Mouse (Mus musculus) forebrain, embryonic 14.5 days (tissue): ENCODE results near the gene Aak1. TPM values are rescaled to one million over a fixed set of nuclear protein-coding genes. Genes with fewer than 3 reads are reported as not detected.

ENCODE experiments used
- ATAC-seq: fragments of 200-750 bp; cut with Nextera tagmentation; 2 replicates; pipeline ENCODE4 v1.8.0; 2017; ENCODE audit warnings: mild to moderate bottlenecking, moderate library complexity
- DNase-seq: peaks from one replicate; pipeline ENCODE4 v3.0.0-alpha.2; 2015; ENCODE audit warnings: low spot score
- H3K27ac ChIP-seq: fragments of 300-500 bp; sonication (generic); 2 replicates; pipeline ENCODE4 v1.5.1; 2014; ENCODE audit warnings: low read depth, mild to moderate bottlenecking, control low read depth, low read length, moderate library complexity
- H3K27me3 ChIP-seq: fragments of 300-500 bp; sonication (generic); replicated peaks from 2 replicates; pipeline ENCODE4 v1.6.1; 2014; ENCODE audit warnings: low read length, control low read depth, mixed read lengths; ENCODE audit not compliant: control insufficient read depth, insufficient read depth
- H3K36me3 ChIP-seq: fragments of 300-500 bp; sonication (generic); 2 replicates; pipeline ENCODE4 v1.6.1; 2014; ENCODE audit warnings: low read length, control low read depth; ENCODE audit not compliant: control insufficient read depth, insufficient read depth
- H3K4me1 ChIP-seq: fragments of 300-500 bp; sonication (generic); 2 replicates; pipeline ENCODE4 v1.6.1; 2014; ENCODE audit warnings: antibody characterized with exemption, low read length, control low read depth; ENCODE audit not compliant: control insufficient read depth, insufficient read depth
- H3K4me2 ChIP-seq: fragments of 300-500 bp; sonication (generic); 2 replicates; pipeline ENCODE4 v1.6.1; 2014; ENCODE audit warnings: mild to moderate bottlenecking, control low read depth, low read length
- H3K4me3 ChIP-seq: fragments of 300-500 bp; sonication (generic); 2 replicates; pipeline ENCODE4 v1.5.1; 2014; ENCODE audit warnings: low read depth, low read length, control low read depth
- H3K9ac ChIP-seq: fragments of 300-500 bp; sonication (generic); 2 replicates; pipeline ENCODE4 v1.6.1; 2014; ENCODE audit warnings: mild to moderate bottlenecking, low read length, control low read depth, moderate library complexity
- H3K9me3 ChIP-seq: fragments of 300-500 bp; sonication (generic); replicated peaks from 2 replicates; pipeline ENCODE4 v1.6.1; 2016; ENCODE audit warnings: low read length, control low read depth, mixed read lengths; ENCODE audit not compliant: control insufficient read depth
- WGBS: fragments of 180-500 bp; shearing (Covaris S2); extraction: QIAGEN DNeasy Blood & Tissue Kit; methylation state at CpG from one replicate; pipeline ENCODE4 v1.1.7; 2014; 5-methylcytosine and 5-hydroxymethylcytosine counted together
- polyA plus RNA-seq: library from polyadenylated mRNA; unstranded; fragments of >200 nt; fragmentation: Nextera tagmentation; extraction: Ambion mirVana; gene quantifications from 2 replicates; pipeline ENCODE4 v1.2.1, GENCODE M21; 2014

Aak1 gene
- polyA plus RNA-seq, 1 experiment from 2014 or later = 23.5 TPM

GRCm38 (mm10) chr6:86950141-86950540, 100.8 kb downstream of the Aak1 start:
- H3K27me3 ChIP-seq = no peaks in the 10 kb centered on the region
- no peaks in the 10 kb centered on the region for H3K9me3 ChIP-seq
- H3K9ac ChIP-seq = no peak overlapping the region
- H3K27ac ChIP-seq = no peak overlapping the region
- H3K4me3 ChIP-seq = no peak overlapping the region
- 74% methylated on average over 1 of the region's 1 CpGs for WGBS
- DNase-seq (no peak), ATAC-seq (no peak)
- H3K36me3 ChIP-seq = peaks cover 39% of the 10 kb centered on the region
- no peak overlapping the region for H3K4me2 ChIP-seq
- H3K4me1 ChIP-seq = no peaks in the 10 kb centered on the region

- ATAC-seq (no peak), DNase-seq (no peak)
- Histone ChIP-seq H3K4me1 (no peaks in the 10 kb centered on the region), H3K4me2 (no peak overlapping the region), H3K27ac (no peak overlapping the region), H3K36me3 (peaks cover 45% of the 10 kb centered on the region), H3K27me3 (no peaks in the 10 kb centered on the region), H3K9ac (no peak overlapping the region), H3K9me3 (no peaks in the 10 kb centered on the region), H3K4me3 (no peak overlapping the region)
- WGBS = 90% methylated on average over 1 of the region's 1 CpGs
These were observed 101.5 kb downstream of the Aak1 start for GRCm38 (mm10) chr6:86950733-86951255.

DNA sequence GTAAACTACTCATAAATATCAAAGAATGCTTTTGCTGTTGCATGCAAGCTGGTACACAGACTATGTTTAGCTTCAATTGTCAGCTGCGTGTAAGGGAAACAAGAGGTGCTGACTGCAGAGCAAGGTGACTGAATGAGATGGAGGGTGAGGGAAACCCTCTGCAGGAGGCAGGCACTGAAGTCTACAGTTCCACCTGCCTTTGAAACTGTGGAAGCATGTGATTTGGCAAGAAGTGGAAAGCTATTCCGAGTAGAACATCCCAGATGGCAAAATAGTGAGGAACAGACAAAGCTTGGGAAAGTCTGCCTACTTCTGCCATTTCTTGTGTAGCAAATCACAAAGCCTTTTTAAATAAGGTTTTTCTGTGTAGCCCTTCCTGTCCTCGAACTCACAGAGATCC, 106.4 kb downstream of the Aak1 start:
- Histone ChIP-seq H3K4me2 (no peak overlapping the region), H3K9me3 (no peaks in the 10 kb centered on the region), H3K27ac (no peak overlapping the region), H3K4me1 (no peaks in the 10 kb centered on the region), H3K9ac (no peak overlapping the region), H3K4me3 (no peak overlapping the region), H3K36me3 (peaks cover 68% of the 10 kb centered on the region), H3K27me3 (no peaks in the 10 kb centered on the region)
- 82% methylated on average over 3 of the region's 3 CpGs for WGBS
- DNase-seq (no peak), ATAC-seq (no peak)

GRCm38 (mm10) chr6:86956206-86956605, 106.9 kb downstream of the Aak1 start:
- H3K9ac ChIP-seq = no peak overlapping the region
- H3K27ac ChIP-seq = no peak overlapping the region
- H3K4me1 ChIP-seq = no peaks in the 10 kb centered on the region
- peaks cover 68% of the 10 kb centered on the region for H3K36me3 ChIP-seq
- H3K9me3 ChIP-seq = no peaks in the 10 kb centered on the region
- no peaks in the 10 kb centered on the region for H3K27me3 ChIP-seq
- H3K4me3 ChIP-seq = no peak overlapping the region
- no peak overlapping the region for H3K4me2 ChIP-seq
- ATAC-seq (no peak), DNase-seq (no peak)

DNA sequence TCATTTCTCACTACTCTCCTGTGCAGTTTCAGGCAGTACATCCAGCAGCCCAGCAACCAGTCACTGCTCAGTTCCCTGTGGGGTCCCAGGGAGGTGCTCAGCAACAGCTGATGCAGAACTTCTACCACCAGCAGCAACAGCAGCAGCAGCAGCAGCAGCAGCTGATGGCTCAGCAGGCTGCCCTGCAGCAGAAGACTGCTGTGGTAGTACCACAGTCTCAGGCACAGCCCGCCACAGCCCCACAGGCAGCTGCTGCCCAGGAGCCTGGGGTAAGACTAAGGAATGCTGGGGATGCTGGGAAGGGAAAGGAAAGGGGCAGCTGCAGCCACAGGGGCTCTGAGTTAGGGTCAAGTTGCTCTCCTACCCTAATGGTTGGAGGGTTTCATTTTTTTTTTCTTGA, 109.7 kb downstream of the Aak1 start:
- DNase-seq = no peak
- no peak overlapping the region for H3K4me3 ChIP-seq
- H3K9ac ChIP-seq = no peak overlapping the region
- H3K4me2 ChIP-seq = no peak overlapping the region
- peaks cover 70% of the 10 kb centered on the region for H3K36me3 ChIP-seq
- no peaks in the 10 kb centered on the region for H3K9me3 ChIP-seq
- no peaks in the 10 kb centered on the region for H3K27me3 ChIP-seq
- 88% methylated on average over 1 of the region's 1 CpGs for WGBS
- H3K4me1 ChIP-seq = no peaks in the 10 kb centered on the region
- H3K27ac ChIP-seq = no peak overlapping the region
- no peak for ATAC-seq

- 93% methylated on average over 7 of the region's 7 CpGs for WGBS
- no peak overlapping the region for H3K4me2 ChIP-seq
- no peak overlapping the region for H3K4me3 ChIP-seq
- H3K4me1 ChIP-seq = no peaks in the 10 kb centered on the region
- H3K27ac ChIP-seq = no peak overlapping the region
- no peak overlapping the region for H3K9ac ChIP-seq
- peaks cover 70% of the 10 kb centered on the region for H3K36me3 ChIP-seq
- DNase-seq = no peak
- no peaks in the 10 kb centered on the region for H3K9me3 ChIP-seq
- H3K27me3 ChIP-seq = no peaks in the 10 kb centered on the region
- ATAC-seq = no peak
These were observed 114.8 kb downstream of the Aak1 start for GRCm38 (mm10) chr6:86963987-86964685.

GRCm38 (mm10) chr6:86967166-86967565, 117.8 kb downstream of the Aak1 start:
- Histone ChIP-seq H3K36me3 (peaks cover 64% of the 10 kb centered on the region), H3K27ac (no peak overlapping the region), H3K4me1 (no peaks in the 10 kb centered on the region), H3K27me3 (no peaks in the 10 kb centered on the region), H3K9me3 (no peaks in the 10 kb centered on the region), H3K4me3 (no peak overlapping the region), H3K9ac (no peak overlapping the region), H3K4me2 (no peak overlapping the region)
- DNase-seq = no peak
- WGBS = 68% methylated on average over 2 of the region's 2 CpGs
- ATAC-seq = no peak

- H3K9ac ChIP-seq = no peak overlapping the region
- 95% methylated on average over 4 of the region's 4 CpGs for WGBS
- peaks cover 34% of the 10 kb centered on the region for H3K36me3 ChIP-seq
- DNase-seq (no peak), ATAC-seq (no peak)
- H3K4me3 ChIP-seq = no peak overlapping the region
- H3K4me2 ChIP-seq = no peak overlapping the region
- H3K9me3 ChIP-seq = no peaks in the 10 kb centered on the region
- H3K4me1 ChIP-seq = no peaks in the 10 kb centered on the region
- H3K27ac ChIP-seq = no peak overlapping the region
- no peaks in the 10 kb centered on the region for H3K27me3 ChIP-seq
These were observed 124.6 kb downstream of the Aak1 start for GRCm38 (mm10) chr6:86973956-86974355.

DNA sequence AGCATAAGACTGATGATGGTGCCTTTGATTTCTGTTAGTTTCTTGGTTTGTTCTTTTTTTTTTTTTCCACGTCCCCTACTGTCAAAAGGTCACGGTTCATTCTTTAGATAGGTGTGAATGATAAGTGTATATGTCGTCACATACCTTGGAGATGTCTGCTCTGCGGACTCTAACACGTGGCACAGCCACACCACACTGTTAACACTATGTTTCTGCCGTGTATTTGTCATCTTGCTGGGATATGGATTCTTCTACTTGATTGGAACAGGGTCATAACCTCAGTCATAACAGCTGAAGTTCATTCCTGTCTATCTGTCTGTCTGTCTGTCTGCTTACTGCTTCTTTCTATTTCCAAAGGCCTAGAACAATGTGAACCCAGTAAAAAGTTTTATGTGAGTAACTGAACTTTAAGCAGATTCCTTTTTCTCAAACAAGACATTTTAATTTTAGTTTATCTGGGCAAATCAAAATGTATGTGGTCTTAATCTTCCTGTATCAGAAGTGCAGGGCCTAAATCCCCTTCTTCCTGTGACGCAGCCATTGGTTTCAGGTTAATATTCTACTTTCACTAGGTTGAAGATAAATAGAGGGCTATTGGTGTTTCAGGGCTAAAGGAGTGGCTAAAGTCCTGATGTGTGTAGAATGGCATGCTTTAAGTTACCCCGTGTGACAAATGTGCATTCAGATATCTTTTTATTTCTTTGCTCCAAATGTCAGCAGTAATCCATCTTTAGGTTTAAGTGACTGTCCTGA, 129.0 kb downstream of the Aak1 start:
- H3K4me1 ChIP-seq = no peaks in the 10 kb centered on the region
- H3K9me3 ChIP-seq = no peaks in the 10 kb centered on the region
- DNase-seq (no peak), ATAC-seq (no peak)
- no peak overlapping the region for H3K27ac ChIP-seq
- H3K36me3 ChIP-seq = peaks cover 24% of the 10 kb centered on the region; the same call in 1 of the 2 replicates
- H3K9ac ChIP-seq = no peak overlapping the region
- no peak overlapping the region for H3K4me3 ChIP-seq
- H3K27me3 ChIP-seq = no peaks in the 10 kb centered on the region
- H3K4me2 ChIP-seq = no peak overlapping the region
- 95% methylated on average over 8 of the region's 8 CpGs for WGBS
